Mouse (Mus musculus) embryonic facial prominence, embryonic 14.5 days (tissue): ENCODE data around the gene Abr. TPM values are rescaled to one million over a fixed set of nuclear protein-coding genes. Genes with fewer than 3 reads are reported as not detected.

Experiments used
- ATAC-seq: fragments of 200-750 bp; cut with Nextera tagmentation; 2 replicates; pipeline ENCODE4 v1.8.0; 2017; ENCODE audit warnings: low read depth, moderate number of reproducible peaks, moderate TSS enrichment
- DNase-seq: peaks from one replicate; pipeline ENCODE4 v3.0.0-alpha.2; 2015; ENCODE audit warnings: low spot score
- H3K27ac ChIP-seq: fragments of 300-500 bp; sonication (generic); replicated peaks from 2 replicates; pipeline ENCODE4 v1.5.1; 2014; ENCODE audit warnings: low read depth, mild to moderate bottlenecking, low read length, moderate library complexity
- H3K27me3 ChIP-seq: fragments of 300-500 bp; sonication (generic); replicated peaks from 2 replicates; pipeline ENCODE4 v1.6.1; 2014; ENCODE audit warnings: low read length; ENCODE audit not compliant: control insufficient read depth, insufficient read depth
- H3K36me3 ChIP-seq: fragments of 300-500 bp; sonication (generic); 2 replicates; pipeline ENCODE4 v1.6.1; 2014; ENCODE audit warnings: low read length, mixed read lengths; ENCODE audit not compliant: control insufficient read depth, insufficient read depth
- H3K4me1 ChIP-seq: fragments of 300-500 bp; sonication (generic); 2 replicates; pipeline ENCODE4 v1.6.1; 2014; ENCODE audit warnings: antibody characterized with exemption, low read length; ENCODE audit not compliant: control insufficient read depth, insufficient read depth
- H3K4me2 ChIP-seq: fragments of 300-500 bp; sonication (generic); 2 replicates; pipeline ENCODE4 v1.6.1; 2014; ENCODE audit warnings: low read depth, mild to moderate bottlenecking, low read length, moderate library complexity, mixed read lengths
- H3K4me3 ChIP-seq: fragments of 300-500 bp; sonication (generic); 2 replicates; pipeline ENCODE4 v1.5.1; 2014; ENCODE audit warnings: low read depth, mild to moderate bottlenecking, low read length
- H3K9ac ChIP-seq: fragments of 300-500 bp; sonication (generic); 2 replicates; pipeline ENCODE4 v1.6.1; 2014; ENCODE audit warnings: low read depth, mild to moderate bottlenecking, low read length, moderate library complexity, mixed read lengths
- H3K9me3 ChIP-seq: fragments of 300-500 bp; sonication (generic); 2 replicates; pipeline ENCODE4 v1.6.1; 2016; ENCODE audit warnings: low read length; ENCODE audit not compliant: control insufficient read depth
- WGBS: fragments of 180-500 bp; shearing (Covaris S2); extraction: QIAGEN DNeasy Blood & Tissue Kit; methylation state at CpG from one replicate; pipeline ENCODE4 v1.1.7; 2014; 5-methylcytosine and 5-hydroxymethylcytosine counted together
- polyA plus RNA-seq: library from polyadenylated mRNA; unstranded; fragments of >200 nt; fragmentation: Nextera tagmentation; extraction: Ambion mirVana; gene quantifications from 2 replicates; pipeline ENCODE4 v1.2.1, GENCODE M21; 2014

Abr gene
- polyA plus RNA-seq, 1 experiment from 2014 or later = 35.3 TPM

DNA sequence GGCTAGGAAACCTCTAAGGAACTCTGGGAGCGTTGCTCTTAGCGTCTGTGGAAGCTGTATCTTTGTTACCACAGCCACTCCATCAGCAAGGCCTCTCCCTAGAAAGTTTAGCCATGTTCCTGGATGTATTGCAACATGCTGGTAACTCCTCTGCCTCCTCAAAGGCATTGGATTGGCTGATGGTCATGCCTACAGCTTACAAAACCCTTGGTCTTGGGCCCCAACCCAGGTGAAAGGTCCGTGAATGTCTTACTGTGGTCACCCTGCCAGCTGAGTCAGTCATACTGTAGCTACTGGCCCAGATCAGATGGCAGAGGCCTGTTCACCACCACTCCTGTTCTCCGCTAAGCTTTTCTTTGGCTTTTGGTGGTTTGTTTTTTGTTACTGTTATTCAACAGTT lies 207.1 kb downstream of the Abr start:
- Histone ChIP-seq H3K27me3 (no peaks in the 10 kb centered on the region), H3K4me2 (no peak overlapping the region), H3K9me3 (no peaks in the 10 kb centered on the region), H3K27ac (no peak overlapping the region), H3K4me1 (no peaks in the 10 kb centered on the region), H3K36me3 (peaks cover 76% of the 10 kb centered on the region), H3K4me3 (no peak overlapping the region), H3K9ac (no peak overlapping the region)
- DNase-seq (no peak), ATAC-seq (no peak)
- WGBS = 88% methylated on average over 4 of the region's 4 CpGs

DNA sequence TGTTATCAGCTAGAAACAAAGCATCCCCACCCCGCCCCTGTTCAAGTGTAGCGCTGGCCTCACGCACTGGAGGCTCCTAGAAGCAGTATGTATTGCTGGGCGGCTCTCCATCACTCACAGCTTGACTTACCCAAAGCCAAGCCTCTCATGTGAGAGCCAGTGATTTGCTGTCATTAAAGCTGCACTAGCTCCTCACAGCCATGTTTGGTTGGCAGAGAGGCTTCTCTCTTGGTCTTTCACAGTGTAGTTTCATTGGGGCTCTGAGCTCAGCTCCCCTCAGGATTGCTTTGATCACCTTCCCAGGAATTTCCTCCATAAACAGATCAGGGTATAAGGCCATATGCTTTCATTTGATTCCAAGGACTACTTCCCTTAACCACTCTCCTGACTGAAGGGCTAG lies 208.9 kb downstream of the Abr start:
- DNase-seq = peak; percentile 64
- H3K4me3 ChIP-seq = no peak overlapping the region
- 78% methylated on average over 4 of the region's 4 CpGs for WGBS
- H3K4me2 ChIP-seq = no peak overlapping the region
- H3K27ac ChIP-seq = peak overlapping the region; percentile 42; the same call in 1 of the 2 replicates
- no peak overlapping the region for H3K9ac ChIP-seq
- H3K9me3 ChIP-seq = no peaks in the 10 kb centered on the region
- no peaks in the 10 kb centered on the region for H3K4me1 ChIP-seq
- no peaks in the 10 kb centered on the region for H3K27me3 ChIP-seq
- H3K36me3 ChIP-seq = peaks cover 64% of the 10 kb centered on the region
- ATAC-seq = no peak

GRCm38 (mm10) chr11:76410826-76411225 lies 211.3 kb downstream of the Abr start:
- no peak overlapping the region for H3K27ac ChIP-seq

GRCm38 (mm10) chr11:76406702-76407583 lies 215.2 kb downstream of the Abr start, which contains the start of gene Timm22:
Gene Timm22 (plus strand): TSS chr11:76406952.
- peak; percentile 99 for DNase-seq
- Histone ChIP-seq H3K27ac (peak within 1 kb of the TSS; percentile 67), H3K4me2 (peak within 1 kb of the TSS; percentile 88), H3K4me3 (peak within 1 kb of the TSS; percentile 98), H3K27me3 (no peaks in the 10 kb centered on the region), H3K36me3 (peaks cover 13% of the 10 kb centered on the region), H3K9ac (peak within 1 kb of the TSS; percentile 90), H3K9me3 (no peaks in the 10 kb centered on the region), H3K4me1 (peaks cover 4% of the 10 kb centered on the region; the same call in 1 of the 2 replicates)
- 1% methylated on average over 44 of the region's 46 CpGs for WGBS
- peak; percentile 97 for ATAC-seq

More at GRCm38 (mm10) chr11:76410826-76411225, 211.3 kb downstream of the Abr start:
- Histone ChIP-seq H3K27me3 (no peaks in the 10 kb centered on the region), H3K4me1 (peaks cover 4% of the 10 kb centered on the region; the same call in 1 of the 2 replicates), H3K4me2 (no peak overlapping the region), H3K9ac (no peak overlapping the region), H3K36me3 (peaks cover 41% of the 10 kb centered on the region), H3K9me3 (no peaks in the 10 kb centered on the region), H3K4me3 (no peak overlapping the region)
- 73% methylated on average over 12 of the region's 12 CpGs for WGBS
- ATAC-seq = no peak
- DNase-seq = no peak

GRCm38 (mm10) chr11:76405626-76406264 lies 216.4 kb downstream of the Abr start:
- Histone ChIP-seq H3K4me2 (no peak overlapping the region), H3K9ac (no peak overlapping the region), H3K27me3 (no peaks in the 10 kb centered on the region), H3K27ac (no peak overlapping the region), H3K36me3 (0 out of 2 replicates have a peak, but pooled peaks cover 8% of the 10 kb centered on the region), H3K9me3 (no peaks in the 10 kb centered on the region), H3K4me1 (peaks cover 8% of the 10 kb centered on the region; the same call in 1 of the 2 replicates), H3K4me3 (no peak overlapping the region)
- ATAC-seq (no peak), DNase-seq (no peak)
- 80% methylated on average over 5 of the region's 5 CpGs for WGBS

GRCm38 (mm10) chr11:76405113-76405512 lies 217.0 kb downstream of the Abr start:
- Histone ChIP-seq H3K9ac (no peak overlapping the region), H3K4me2 (no peak overlapping the region), H3K4me1 (peaks cover 8% of the 10 kb centered on the region; the same call in 1 of the 2 replicates), H3K9me3 (no peaks in the 10 kb centered on the region), H3K27ac (no peak overlapping the region), H3K27me3 (no peaks in the 10 kb centered on the region), H3K4me3 (no peak overlapping the region), H3K36me3 (0 out of 2 replicates have a peak, but pooled peaks cover 6% of the 10 kb centered on the region)
- WGBS = 60% methylated on average over 4 of the region's 4 CpGs
- no peak for ATAC-seq
- DNase-seq = no peak

DNA sequence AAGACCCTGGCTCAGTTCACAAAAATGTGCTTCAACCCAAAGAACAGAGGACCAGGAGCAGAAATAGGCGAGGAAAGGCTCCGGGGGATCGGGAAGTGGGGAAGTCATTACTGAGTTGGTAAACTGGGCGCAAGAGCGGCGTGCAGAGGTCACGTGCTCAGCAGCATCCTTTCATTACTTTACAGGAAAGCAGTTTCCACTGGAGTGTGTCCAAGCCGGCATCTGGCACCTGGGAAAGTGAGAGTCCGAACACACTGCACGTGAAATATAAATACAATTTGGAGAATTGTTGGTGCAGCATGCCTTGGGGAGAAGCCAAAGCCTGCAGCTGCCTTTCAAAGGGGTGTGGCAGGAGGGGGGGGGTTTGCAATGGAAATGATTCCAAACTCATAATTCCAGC lies 220.7 kb downstream of the Abr start:
- no peaks in the 10 kb centered on the region for H3K9me3 ChIP-seq
- DNase-seq (peak; percentile 65), ATAC-seq (no peak)
- no peak overlapping the region for H3K4me3 ChIP-seq
- no peak overlapping the region for H3K9ac ChIP-seq
- WGBS = 48% methylated on average over 10 of the region's 10 CpGs
- no peak overlapping the region for H3K27ac ChIP-seq
- no peaks in the 10 kb centered on the region for H3K36me3 ChIP-seq
- H3K27me3 ChIP-seq = no peaks in the 10 kb centered on the region
- peaks cover 10% of the 10 kb centered on the region for H3K4me1 ChIP-seq
- H3K4me2 ChIP-seq = no peak overlapping the region

DNA sequence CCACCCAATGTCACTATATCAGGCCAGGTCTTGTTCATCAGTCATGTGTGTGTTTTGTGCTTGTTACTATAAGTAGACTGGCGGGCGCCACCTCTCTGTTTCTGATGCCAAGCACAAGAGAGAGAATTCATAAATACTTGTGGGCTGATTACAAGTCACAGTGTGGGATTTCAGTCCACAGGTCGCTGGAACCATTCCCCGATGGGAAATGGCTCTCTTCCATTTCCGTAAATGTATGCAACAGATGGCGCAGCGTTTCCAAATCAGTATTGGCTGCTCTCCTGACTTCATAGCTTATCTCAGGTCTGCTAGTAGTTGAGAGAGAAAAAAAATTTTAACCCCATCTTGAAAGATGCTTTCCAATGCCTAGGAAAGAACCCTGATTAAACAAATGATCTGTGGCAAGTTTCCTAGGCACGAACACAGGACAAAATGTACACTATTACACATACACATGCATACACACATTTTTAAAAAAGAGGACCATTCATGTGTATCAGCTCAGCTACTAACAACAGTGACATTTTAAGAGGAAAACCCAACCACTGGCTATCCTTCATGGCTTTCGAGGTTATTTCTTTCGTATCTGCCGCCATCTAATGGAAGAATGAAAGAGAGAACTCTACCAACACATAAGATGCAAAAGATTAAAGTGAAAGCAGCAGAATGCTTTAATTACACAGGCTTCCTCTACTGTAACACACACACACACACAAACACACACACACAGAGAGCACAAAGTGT lies 222.4 kb downstream of the Abr start:
- Histone ChIP-seq H3K4me2 (peak overlapping the region; percentile 73), H3K27ac (peak overlapping the region; percentile 88), H3K9ac (peak overlapping the region; percentile 91; the same call in 1 of the 2 replicates), H3K4me1 (peaks cover 23% of the 10 kb centered on the region), H3K27me3 (no peaks in the 10 kb centered on the region), H3K9me3 (no peaks in the 10 kb centered on the region), H3K36me3 (no peaks in the 10 kb centered on the region), H3K4me3 (peak overlapping the region; percentile 88)
- WGBS = 6% methylated on average over 11 of the region's 11 CpGs
- peak; percentile 89 for DNase-seq
- peak; percentile 31 for ATAC-seq
